Mouse (Mus musculus): Measurements from ENCODE around the gene S100a6.

Gene S100a6

DNA sequence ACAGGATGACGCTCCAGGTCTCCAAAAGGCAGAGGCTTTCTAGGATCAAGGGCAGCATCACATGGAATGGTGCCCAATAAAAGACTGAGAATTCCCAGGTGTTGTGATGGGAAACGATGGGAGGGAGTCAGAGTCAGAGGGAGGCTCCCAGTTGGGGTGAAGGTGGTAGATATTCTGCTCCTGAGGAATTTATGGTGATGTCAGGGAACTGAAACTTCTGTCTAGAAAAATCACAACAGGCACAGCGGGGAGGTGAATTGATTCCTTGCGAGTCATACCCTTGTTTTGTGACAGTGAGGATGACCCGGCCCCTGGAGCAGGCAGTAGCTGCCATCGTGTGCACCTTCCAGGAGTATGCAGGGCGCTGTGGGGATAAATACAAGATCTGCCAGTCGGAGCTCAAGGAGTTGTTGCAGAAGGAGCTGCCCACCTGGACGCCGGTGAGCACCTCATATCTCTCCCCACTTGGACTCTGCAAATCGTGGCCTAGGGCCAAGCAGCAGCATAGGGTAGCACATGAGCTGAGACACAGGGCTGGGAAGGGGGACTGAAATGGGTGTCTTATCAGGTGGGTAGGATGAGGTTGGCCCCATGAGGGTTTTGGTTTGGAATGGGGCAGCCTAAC, 11.1 kb upstream of the S100a6 start, which contains the start of gene Gm42674:
Gm42674 (plus strand) TSS at position 419 of the 625 bp plus-strand sequence.
- DNase-seq, result no peak

- DNase-seq, result no peak
These were observed 9.1 kb upstream of the S100a6 start, which contains the start of gene S100a4 for GRCm38 (mm10) chr3:90603623-90604022. Gene S100a4 (plus strand): TSS chr3:90603771.

DNA sequence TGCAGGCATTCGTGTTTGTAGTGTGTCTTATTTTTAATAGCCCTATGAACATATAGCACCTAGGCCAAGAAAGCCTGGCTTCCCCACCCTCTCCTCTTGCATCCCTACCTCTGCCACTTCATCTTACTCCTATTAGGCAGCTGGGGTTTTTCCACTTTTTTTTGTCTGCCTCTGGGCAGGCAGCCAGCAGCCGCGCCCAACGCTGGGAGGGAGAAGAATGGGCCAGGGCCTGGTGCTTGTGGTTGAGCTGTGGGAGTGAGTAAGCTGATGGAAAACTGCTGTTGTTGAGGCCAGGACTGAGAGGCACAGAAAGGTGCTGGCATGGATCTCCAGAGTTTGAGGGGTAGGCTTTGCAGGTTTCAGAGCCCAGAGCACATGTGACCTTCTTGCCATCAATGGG, 8.3 kb upstream of the S100a6 start:
- DNase-seq, result no peak

GRCm38 (mm10) chr3:90605049-90605448, 7.6 kb upstream of the S100a6 start:
- no peak for DNase-seq

DNA sequence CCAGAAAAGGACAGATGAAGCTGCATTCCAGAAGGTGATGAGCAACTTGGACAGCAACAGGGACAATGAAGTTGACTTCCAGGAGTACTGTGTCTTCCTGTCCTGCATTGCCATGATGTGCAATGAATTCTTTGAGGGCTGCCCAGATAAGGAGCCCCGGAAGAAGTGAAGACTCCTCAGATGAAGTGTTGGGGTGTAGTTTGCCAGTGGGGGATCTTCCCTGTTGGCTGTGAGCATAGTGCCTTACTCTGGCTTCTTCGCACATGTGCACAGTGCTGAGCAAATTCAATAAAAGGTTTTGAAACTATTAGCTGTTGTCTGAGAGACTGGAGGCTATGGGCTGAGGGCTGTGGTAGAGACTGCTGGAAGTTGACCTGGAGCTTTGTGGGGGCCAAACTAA, 6.9 kb upstream of the S100a6 start:
- DNase-seq, result no peak

DNA sequence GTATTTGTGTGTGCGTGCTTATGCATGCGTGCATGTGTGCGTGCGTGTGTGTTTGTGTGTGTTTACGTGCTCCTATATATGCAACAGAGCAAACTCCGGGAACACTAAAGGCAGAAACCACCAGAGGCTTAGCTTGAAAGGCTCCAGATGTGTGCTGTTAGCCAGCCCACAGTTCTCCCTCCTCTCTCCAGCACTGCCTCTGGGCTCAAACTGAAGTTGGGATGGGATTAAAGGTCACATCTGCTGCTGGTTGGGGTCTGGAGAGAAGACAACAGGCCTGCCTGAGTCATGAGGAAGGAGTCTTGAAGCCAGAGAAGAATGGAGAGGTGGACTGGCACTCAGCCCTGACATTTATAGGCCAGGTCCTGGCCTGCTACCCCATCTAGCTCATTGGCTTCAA, 6.5 kb upstream of the S100a6 start:
- DNase-seq, result no peak

DNA sequence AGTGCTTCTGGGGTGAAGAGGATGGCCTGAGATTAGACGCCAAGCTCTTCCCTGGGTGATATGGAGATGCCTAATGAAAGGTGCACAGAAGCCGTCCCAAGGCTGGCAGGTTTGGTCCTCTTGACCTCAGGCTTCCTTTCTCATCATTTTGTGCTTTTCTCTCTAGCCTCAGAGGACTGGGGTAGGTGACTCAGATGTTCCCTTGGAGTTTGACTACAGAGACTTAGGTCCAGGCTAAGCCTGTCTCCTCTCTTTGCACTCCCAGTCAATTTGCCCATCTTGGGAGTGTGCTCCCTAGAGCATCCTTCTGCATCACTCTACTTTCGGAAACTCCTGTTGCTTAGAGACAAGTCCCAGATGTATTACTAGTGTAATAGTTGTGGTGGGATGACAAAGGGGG, 5.3 kb upstream of the S100a6 start:
- no peak for DNase-seq

DNA sequence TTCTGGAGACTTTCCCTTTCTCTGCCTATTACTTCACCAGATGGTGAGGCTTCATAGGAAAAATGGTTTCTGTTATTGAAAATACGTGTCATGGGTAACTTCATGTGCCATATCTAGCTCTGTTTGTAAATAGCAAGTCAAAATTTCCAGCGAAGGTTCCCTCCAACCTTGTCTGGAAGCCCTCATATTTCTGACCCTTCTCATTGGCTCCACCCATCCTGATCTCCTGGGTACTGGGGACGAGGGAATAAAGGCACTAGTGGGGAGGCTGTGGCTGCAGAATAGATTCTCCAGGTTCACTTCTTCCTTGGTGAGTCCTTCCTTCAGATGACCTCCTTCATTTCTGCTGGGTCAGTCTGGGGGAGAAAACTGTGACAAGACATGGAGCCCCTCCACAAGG, 4.5 kb upstream of the S100a6 start, which contains the start of gene S100a5:
S100a5 (plus strand) TSS at position 301 of the 400 bp plus-strand sequence.
- no peak for DNase-seq

DNA sequence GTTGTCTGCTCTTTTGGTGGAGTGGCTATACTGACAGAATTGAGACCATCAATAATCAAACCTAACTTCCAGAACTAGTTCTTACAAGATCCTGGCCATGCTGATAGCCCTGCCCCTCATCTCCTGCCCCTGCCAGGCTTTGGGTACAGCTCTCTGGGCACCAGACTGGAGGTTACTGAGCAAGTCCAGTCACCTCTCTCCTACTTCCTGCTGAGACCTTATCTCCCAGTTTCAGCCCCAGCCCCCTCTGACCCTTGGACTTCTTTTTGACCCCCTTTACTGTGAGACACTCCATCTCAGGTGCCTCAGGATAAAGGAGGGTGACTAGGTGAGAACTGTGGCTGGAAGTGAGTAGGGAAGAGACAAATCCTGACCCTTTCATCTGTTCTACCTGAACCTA, 3.6 kb upstream of the S100a6 start:
- no peak for DNase-seq

DNA sequence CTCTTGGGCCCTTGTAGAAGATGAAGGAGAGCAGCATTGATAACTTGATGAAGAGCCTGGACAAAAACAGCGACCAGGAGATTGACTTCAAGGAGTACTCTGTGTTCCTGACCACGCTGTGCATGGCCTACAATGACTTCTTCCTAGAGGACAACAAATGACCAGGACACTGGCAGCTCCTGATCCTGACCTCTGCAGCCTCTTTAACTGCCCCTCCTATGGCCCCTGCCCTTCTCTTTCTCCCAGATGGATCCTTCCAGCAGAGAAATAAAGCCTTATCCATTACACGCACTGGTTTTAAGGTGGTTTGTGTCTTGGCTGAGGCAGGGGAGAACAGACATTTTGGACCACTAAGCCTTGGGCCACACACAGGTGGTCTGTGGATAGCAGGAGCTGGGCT, 1.2 kb upstream of the S100a6 start:
- DNase-seq, result no peak

GRCm38 (mm10) chr3:90612061-90612460, 621 bp upstream of the S100a6 start:
- no peak for DNase-seq

- no peak for DNase-seq
These were observed 922 bp downstream of the S100a6 start for GRCm38 (mm10) chr3:90613461-90614147.

GRCm38 (mm10) chr3:90614148-90614530, 1.5 kb downstream of the S100a6 start:
- DNase-seq, result no peak

GRCm38 (mm10) chr3:90614611-90615251, 2.0 kb downstream of the S100a6 start:
- no peak for DNase-seq

GRCm38 (mm10) chr3:90615415-90615814, 2.7 kb downstream of the S100a6 start:
- peak; percentile 43 for DNase-seq

GRCm38 (mm10) chr3:90615911-90616310, 3.2 kb downstream of the S100a6 start:
- no peak for DNase-seq

DNA sequence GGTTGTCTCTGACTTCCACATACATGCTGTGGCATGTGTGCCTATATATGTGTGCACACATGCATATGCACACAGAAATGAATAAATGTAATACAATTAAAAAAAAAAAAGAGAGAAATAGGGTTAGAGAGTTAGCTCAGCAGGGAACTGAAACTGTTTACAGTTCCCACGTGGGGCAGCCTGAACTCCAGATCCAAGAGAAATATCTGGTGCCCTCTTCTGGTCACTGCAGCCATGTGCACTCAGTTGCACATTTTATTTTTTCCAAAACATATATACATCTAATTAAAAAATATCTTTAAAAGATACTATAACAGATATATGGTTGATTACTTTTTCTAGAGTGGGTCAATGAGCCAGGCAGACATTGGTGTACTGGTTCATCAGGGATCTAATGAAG, 4.9 kb downstream of the S100a6 start:
- DNase-seq, result no peak

- DNase-seq, result no peak
These were observed 8.9 kb downstream of the S100a6 start for GRCm38 (mm10) chr3:90621552-90621951.

DNA sequence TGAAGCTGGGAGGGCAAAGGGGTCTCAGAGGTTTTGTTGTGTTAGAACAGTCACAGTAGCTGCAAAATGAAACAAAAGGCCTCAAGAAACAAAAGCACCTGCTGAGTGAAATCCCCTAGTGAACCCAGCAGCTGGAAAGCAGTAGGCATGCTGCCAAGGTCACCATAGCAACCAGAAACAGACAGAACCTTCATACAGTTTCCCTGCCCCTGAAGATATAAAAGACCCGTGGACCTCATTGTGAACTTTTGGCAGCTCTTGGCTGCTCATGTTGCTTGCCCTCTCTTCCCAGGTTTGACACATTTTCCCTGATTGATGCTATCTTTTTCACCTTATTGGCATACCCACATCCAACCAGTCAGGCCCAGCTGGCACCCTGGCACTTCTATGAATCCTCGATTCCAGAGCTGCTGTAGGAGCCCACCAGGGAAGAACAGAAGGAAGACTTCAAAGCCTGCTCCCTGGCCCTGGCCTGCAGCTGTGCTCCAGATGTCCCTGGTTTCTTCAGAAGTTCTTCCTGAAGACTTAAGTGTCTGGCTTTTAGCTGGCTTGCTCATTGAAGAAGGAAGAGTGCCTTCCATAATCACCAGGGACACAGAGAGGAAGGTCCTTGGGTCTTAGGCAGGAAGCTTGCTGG, 10.9 kb downstream of the S100a6 start:
- no peak for DNase-seq

DNA sequence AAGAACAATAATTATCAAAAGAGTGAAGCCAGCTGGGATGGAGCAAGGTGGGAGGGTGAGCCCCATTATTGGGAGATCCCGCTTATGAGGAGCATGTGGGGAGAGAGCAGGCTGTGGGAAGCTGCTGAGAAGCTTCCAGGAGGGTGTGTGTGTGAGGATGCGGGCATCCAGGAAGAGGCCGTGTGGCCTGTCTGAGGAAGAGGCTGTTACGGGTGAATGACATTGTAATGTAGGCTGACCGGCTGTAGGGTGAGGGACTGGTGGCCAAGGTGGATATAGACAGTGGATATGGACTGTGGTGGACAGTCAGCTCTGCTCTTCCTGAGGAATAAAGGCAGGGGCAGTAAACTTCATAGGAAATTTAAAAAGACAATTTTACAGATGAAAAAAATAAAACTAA, 12.8 kb downstream of the S100a6 start:
- DNase-seq, result no peak

- no peak for DNase-seq
These were observed 13.8 kb downstream of the S100a6 start for GRCm38 (mm10) chr3:90626266-90627021.

- DNase-seq, result no peak
These were observed 14.7 kb downstream of the S100a6 start for GRCm38 (mm10) chr3:90627366-90627765.

DNA sequence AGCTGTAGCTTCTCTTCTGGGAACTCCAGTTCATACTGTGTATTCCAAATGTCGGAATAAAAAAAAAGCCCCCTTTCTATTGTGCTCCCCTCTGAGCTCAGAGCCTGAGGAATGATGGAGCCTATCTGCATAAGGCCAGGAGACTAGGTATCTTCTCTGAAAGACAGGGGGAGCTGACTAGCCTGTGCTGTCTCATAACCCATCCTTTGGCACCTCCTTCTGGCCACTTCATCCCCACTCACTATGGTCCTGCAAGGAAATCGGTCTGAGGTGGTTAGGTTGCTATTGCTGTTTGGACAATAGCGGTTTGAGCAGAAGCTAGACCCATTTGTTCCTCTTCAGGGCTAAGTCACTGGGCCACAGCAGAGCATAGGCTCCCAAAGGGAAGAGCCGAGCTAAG, 15.1 kb downstream of the S100a6 start:
- DNase-seq, result peak; percentile 12
